Mouse (Mus musculus) regulatory T cell (primary cell): Measurements from ENCODE around the gene Mast4.

ENCODE experiments used
- in situ Hi-C: fragments of 300-600 bp; cut with MboI, MseI; formaldehyde crosslinking; loops from one replicate; pipeline ENCODE4 v1.15.1; 2025; ENCODE audit warnings: high pct_unique_total_duplicates

Mast4 gene

GRCm38 (mm10) chr13:102698751-102699323 lies 635.5 kb downstream of the Mast4 start:
- in situ Hi-C loops: no loop called here

GRCm38 (mm10) chr13:102698335-102698734 lies 636.0 kb downstream of the Mast4 start:
- in situ Hi-C loops: no loop called here

GRCm38 (mm10) chr13:102695121-102695905 lies 639.0 kb downstream of the Mast4 start:
- in situ Hi-C loops: no loop called here

DNA sequence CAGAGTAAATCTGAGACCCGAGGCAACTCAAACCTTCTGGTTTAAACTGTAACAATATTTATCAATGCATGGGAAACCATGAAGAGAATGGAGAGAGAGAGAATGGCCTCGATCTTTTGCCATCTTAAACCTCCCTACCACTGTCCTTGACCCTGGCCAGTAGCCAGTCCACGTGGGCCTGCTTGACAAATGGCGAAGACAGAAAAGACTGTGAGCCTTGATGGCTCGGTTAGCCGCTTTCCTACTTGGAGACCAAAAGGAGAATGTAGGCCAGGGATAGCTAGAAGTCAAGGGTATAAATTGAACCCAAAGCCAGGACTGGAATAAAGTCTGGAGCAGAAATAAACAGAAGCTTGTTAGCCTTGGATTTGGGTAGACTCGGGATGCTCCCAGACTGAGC lies 640.1 kb downstream of the Mast4 start:
- in situ Hi-C loops: no loop called here

- in situ Hi-C loops: no loop called here
Observed at GRCm38 (mm10) chr13:102693341-102693801, 640.9 kb downstream of the Mast4 start, which contains the start of gene Cd180. Gene Cd180 (plus strand): TSS chr13:102693558.

GRCm38 (mm10) chr13:102691408-102692150 lies 642.7 kb downstream of the Mast4 start:
- in situ Hi-C loops: no loop called here

GRCm38 (mm10) chr13:102690184-102690583 lies 644.1 kb downstream of the Mast4 start:
- in situ Hi-C loops: no loop called here

DNA sequence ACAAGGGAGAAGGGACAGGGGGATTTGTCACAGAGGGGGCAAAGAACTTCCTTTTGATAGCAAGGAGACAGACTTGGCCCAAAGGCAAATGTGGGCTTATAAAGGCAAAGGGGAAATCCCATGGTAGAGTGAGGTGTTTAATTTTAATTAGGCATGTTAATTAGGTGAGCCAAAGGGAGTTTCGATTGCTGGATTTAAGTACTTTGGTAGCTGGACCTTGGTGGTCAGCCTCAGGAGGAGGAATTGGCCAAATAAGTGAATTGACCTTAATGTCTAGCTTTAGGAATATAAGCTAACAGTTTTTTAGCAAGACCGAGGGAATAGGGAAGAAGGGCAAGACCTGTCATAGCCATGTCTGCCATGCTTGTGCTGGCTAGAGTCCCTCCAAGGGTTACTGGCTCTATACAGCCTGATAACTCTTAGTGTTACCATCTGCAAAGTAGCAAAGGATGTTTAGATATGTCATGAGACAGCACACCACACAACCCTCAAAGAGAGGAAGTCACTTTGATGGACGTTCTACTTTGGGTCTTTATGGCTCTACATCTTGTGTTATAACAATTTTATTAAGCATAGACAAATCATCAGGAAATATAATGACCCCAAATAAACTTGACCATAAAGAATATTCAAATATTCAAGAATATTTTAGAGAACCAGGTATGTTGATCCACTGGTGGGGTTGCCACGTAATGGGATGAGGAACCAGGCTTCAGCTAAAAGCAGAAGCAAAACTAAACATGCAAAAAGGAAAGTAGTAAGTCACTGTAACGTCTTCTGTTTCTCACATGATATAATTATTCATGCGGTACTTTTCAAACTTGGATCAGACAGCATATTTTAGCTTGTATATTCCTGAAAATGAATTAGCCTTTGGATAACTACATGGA lies 644.9 kb downstream of the Mast4 start:
- in situ Hi-C loops: no loop called here

- in situ Hi-C loops: no loop called here
Observed at GRCm38 (mm10) chr13:102688121-102688520, 646.2 kb downstream of the Mast4 start.

- in situ Hi-C loops: loop anchor here (5.0 kb wide), 1 partner anchor 427 kb away; no protein-coding TSS in a partner anchor
Observed at GRCm38 (mm10) chr13:102684890-102685289, 649.4 kb downstream of the Mast4 start.
